Comparison of ENCODE assay signal across 30 mouse cellular contexts in genomic region chr3:42132322-42132721, GRCm38 (mm10).
"Had no signal": no experiment of that assay in that cellular context is flagged by ENCODE, and none has a peak within 500 bp of the region (broad histone marks: within the 10 kb centered on the region; RNA-seq: fewer than 3 reads in every experiment).

No protein-coding gene starts in this region.

- H3K4me3 ChIP-seq: limb, embryonic 10.5 days; limb, embryonic 12.5 days; limb, embryonic 13.5 days; limb, embryonic 15.5 days; liver, embryonic 12.5 days; liver, embryonic 13.5 days; liver, embryonic 15.5 days; lung, embryonic 15.5 days; megakaryocyte, embryonic 14.5 days; midbrain, embryonic 10.5 days; midbrain, embryonic 12.5 days; midbrain, embryonic 13.5 days; midbrain, embryonic 15.5 days; myocyte; neural tube, embryonic 12.5 days had no signal

- H3K4me2 ChIP-seq: limb, embryonic 12.5 days; limb, embryonic 13.5 days; limb, embryonic 15.5 days; liver, embryonic 11.5 days; liver, embryonic 12.5 days; liver, embryonic 13.5 days; liver, embryonic 15.5 days; lung, embryonic 14.5 days; lung, embryonic 15.5 days; midbrain, embryonic 11.5 days; midbrain, embryonic 12.5 days; midbrain, embryonic 13.5 days; midbrain, embryonic 15.5 days; neural tube, embryonic 12.5 days had no signal

- H3K36me3 ChIP-seq: limb, embryonic 10.5 days; limb, embryonic 12.5 days; limb, embryonic 13.5 days; limb, embryonic 15.5 days; liver, embryonic 12.5 days; liver, embryonic 13.5 days; liver, embryonic 15.5 days; lung, embryonic 15.5 days; midbrain, embryonic 10.5 days; midbrain, embryonic 12.5 days; midbrain, embryonic 13.5 days; midbrain, embryonic 15.5 days; neural tube, embryonic 12.5 days had no signal

- DNase-seq: left cerebral cortex, postnatal 4 days; liver; liver, embryonic 13.5 days; liver, postnatal 0 days; lung, adult 18-20 months; lung, adult 2 months; lung, embryonic 14.5 days; lung, postnatal 10 days; lung, postnatal 14 days; lung, postnatal 36 days; lung, postnatal 4 days; midbrain, embryonic 14.5 days had no signal

- H3K4me1 ChIP-seq: limb, embryonic 10.5 days; limb, embryonic 12.5 days; limb, embryonic 13.5 days; limb, embryonic 15.5 days; liver, embryonic 12.5 days; liver, embryonic 13.5 days; liver, embryonic 15.5 days; lung, embryonic 15.5 days; megakaryocyte, embryonic 14.5 days; midbrain, embryonic 10.5 days; midbrain, embryonic 12.5 days; midbrain, embryonic 13.5 days; midbrain, embryonic 15.5 days; neural tube, embryonic 12.5 days had no signal

- H3K9ac ChIP-seq: limb, embryonic 12.5 days; limb, embryonic 13.5 days; limb, embryonic 15.5 days; liver, embryonic 12.5 days; liver, embryonic 13.5 days; liver, embryonic 14.5 days; liver, embryonic 15.5 days; liver, postnatal 0 days; lung, embryonic 14.5 days; lung, embryonic 15.5 days; midbrain, embryonic 12.5 days; midbrain, embryonic 13.5 days; midbrain, embryonic 15.5 days; neural tube, embryonic 12.5 days had no signal

- H3K9me3 ChIP-seq: limb, embryonic 10.5 days; limb, embryonic 12.5 days; limb, embryonic 13.5 days; limb, embryonic 15.5 days; liver, embryonic 12.5 days; liver, embryonic 13.5 days; liver, embryonic 15.5 days; lung, embryonic 15.5 days; megakaryocyte, embryonic 14.5 days; midbrain, embryonic 10.5 days; midbrain, embryonic 12.5 days; midbrain, embryonic 13.5 days; midbrain, embryonic 15.5 days; neural tube, embryonic 12.5 days had no signal

- H3K27me3 ChIP-seq: limb, embryonic 12.5 days; limb, embryonic 13.5 days; limb, embryonic 15.5 days; liver, embryonic 12.5 days; liver, embryonic 13.5 days; liver, embryonic 15.5 days; lung, embryonic 15.5 days; megakaryocyte, embryonic 14.5 days; midbrain, embryonic 12.5 days; midbrain, embryonic 13.5 days; midbrain, embryonic 15.5 days; neural tube, embryonic 12.5 days had no signal

- H3K27ac ChIP-seq: limb, embryonic 10.5 days; limb, embryonic 12.5 days; limb, embryonic 13.5 days; limb, embryonic 15.5 days; liver, embryonic 12.5 days; liver, embryonic 13.5 days; liver, embryonic 14.5 days; liver, embryonic 15.5 days; lung, embryonic 15.5 days; macrophage; midbrain, embryonic 10.5 days; midbrain, embryonic 12.5 days; midbrain, embryonic 13.5 days; midbrain, embryonic 15.5 days; neural tube, embryonic 12.5 days had no signal
